Mouse (Mus musculus) cortical plate, adult 2 months (tissue): ENCODE results near the gene Fen1.

Source experiments
- CTCF ChIP-seq: fragments of 200-500 bp; IDR thresholded peaks from 2 replicates; pipeline ENCODE4 v1.5.1; 2011; ENCODE audit warnings: mild to moderate bottlenecking, control low read depth, low read length; ENCODE audit not compliant: insufficient read depth; ENCODE audit errors: extremely low read depth
- POLR2A ChIP-seq: fragments of 200-500 bp; IDR thresholded peaks from 2 replicates; pipeline ENCODE4 v1.6.1; 2011; ENCODE audit warnings: mild to moderate bottlenecking, low read length, control low read depth; ENCODE audit not compliant: insufficient read depth; ENCODE audit errors: extremely low read depth

GRCm38 (mm10) chr19:10188281-10188811 is 15.6 kb downstream of the Fen1 start:
- TF ChIP-seq POLR2A (no peak), CTCF (no peak)
